Mouse (Mus musculus): ENCODE results near the gene Chadl.

The Chadl gene

DNA sequence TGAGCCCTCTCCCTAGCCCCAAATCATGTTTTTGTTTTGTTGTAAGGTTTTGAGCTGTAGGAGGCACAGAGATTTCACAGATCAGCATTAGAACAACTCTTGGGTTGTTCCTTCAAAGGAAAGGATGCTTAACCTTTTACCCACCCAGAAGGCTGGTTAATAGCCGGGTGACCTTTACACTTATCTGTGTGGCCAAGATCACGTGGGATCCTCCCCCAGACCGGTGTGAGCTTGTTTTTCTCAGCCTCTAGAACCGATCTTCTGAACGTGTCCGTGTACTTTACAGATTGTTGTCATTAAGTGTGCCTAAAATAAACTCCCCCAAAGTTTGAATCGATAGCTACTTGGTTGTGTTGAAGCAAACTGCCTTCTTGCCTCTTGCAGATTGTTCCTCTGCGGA is 3.5 kb upstream of the Chadl start:
- DNase-seq (ENCODE audit: extremely low spot score): no peak

GRCm38 (mm10) chr15:81700161-81700560 is 3.1 kb upstream of the Chadl start:
- DNase-seq (ENCODE audit: extremely low spot score): no peak

DNA sequence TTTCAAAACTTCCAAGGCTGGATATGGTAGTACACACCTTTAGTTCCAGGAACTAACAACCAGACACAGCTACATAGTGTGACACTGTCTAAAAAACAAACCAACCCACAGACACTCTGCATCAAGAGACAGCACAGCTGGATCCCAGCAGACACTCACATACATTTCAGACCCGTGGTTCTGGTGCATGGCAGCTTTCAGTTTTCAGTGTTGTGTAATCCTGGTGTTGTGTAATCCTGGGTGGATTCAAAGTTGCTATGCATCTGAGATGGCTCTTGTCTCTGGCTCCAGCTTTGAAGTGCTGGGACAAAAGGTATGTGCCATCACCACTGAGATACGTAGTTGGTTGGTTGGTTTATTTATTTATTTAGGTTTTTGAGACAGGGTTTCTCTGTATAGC is 1.4 kb upstream of the Chadl start:
- no peak for DNase-seq (ENCODE audit: extremely low spot score)

DNA sequence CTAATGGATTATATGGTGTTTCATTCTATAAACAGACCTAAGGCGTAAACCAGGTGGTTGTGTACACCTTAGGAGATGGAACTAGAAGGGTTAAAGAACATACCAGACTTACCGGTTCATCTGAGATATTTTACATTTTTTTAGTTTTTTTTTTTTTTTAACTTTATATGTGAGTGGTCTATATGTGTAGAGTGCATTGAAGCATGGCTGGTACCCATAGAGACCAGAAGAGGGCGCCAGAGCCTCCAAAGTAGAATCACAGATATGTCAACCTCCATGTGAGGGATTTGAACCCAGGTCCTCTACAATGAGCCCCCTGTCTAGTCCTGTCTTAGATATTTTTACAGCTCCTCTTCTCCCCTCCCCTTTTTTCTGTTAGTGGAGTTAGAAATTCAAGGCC is 760 bp upstream of the Chadl start:
- DNase-seq (ENCODE audit: extremely low spot score): no peak

- no peak for DNase-seq (ENCODE audit: extremely low spot score)
These were observed 2.2 kb downstream of the Chadl start for GRCm38 (mm10) chr15:81694891-81695290.

- peak; percentile 84 for DNase-seq (ENCODE audit: extremely low spot score)
These were observed 2.9 kb downstream of the Chadl start for GRCm38 (mm10) chr15:81693967-81694881.

DNA sequence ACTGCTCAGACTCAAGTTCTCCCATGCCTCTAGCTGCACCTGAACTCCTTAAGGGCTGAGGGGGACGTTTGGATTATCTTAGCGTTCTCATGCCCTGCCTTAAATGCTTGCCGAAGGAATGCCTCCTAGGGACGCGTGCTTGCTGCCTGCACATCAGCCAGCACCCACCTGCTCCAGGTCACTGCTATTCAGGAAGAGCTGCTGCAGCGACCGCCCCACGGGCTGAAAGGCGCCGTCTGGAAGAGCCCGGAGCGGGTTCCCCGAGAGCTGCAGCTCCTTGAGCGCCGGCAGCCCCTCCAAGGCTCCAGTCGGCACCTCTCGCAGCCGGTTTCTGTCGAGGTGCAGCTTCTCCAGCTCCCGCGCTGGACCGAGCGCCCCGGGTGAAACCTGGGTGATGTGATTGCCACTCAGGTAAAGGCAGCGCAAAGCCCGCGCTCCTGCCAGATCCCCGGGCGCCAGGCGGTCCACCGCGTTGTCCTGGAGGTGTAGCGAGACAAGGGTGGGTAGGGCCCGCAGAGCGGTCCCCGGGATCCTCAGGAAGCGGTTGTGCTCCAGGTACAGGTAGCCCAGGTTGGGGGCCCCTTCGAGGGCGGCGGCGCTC is 3.6 kb downstream of the Chadl start:
- DNase-seq (ENCODE audit: extremely low spot score): no peak

DNA sequence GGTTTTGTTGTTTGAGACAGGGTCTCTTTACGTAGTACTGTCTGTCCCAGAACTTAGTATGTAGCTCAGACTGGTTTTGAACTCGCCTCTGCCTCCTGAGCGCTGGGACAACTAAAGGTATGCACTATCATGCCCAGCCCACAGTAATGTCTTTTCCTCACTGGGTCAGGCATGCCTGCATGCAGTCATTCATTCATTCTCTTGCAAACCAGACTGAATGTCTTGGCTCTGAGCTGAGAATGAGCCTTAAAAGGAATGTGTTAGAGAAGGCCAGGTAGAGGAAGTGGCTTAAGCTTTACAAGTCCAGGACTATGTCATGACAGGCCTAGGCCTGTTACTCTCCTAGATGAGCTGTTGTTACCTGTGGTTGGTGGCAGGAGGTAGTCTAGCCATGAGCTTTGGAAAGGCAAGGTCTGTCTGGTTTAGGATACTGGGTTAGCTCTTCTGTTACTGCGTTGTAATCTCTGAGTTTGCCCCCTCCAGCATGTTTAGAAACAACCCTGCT is 16.7 kb downstream of the Chadl start:
- DNase-seq (ENCODE audit: extremely low spot score): no peak

DNA sequence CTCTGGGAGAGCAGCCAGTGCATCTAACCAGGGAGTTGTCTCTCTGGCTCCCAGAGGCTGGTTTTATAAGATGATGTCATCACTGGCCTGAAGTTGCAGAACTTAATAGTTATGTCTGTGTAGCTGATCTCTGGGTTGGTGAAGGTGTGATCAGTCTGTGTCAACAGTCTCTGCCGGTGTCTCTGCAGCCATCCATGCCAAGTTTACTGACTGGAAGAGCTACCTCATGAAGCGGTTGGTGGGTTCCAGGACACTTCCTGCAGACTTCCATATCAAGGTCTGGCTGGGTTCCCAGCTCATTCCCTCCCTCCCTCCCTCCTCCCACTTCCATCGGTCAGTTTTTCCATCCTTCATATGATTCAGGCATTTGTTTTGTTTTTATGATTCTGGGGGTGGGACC is 20.4 kb downstream of the Chadl start:
- no peak for DNase-seq (ENCODE audit: extremely low spot score)

GRCm38 (mm10) chr15:81670231-81670640 is 26.9 kb downstream of the Chadl start:
- peak; percentile 43 for DNase-seq (ENCODE audit: extremely low spot score)

DNA sequence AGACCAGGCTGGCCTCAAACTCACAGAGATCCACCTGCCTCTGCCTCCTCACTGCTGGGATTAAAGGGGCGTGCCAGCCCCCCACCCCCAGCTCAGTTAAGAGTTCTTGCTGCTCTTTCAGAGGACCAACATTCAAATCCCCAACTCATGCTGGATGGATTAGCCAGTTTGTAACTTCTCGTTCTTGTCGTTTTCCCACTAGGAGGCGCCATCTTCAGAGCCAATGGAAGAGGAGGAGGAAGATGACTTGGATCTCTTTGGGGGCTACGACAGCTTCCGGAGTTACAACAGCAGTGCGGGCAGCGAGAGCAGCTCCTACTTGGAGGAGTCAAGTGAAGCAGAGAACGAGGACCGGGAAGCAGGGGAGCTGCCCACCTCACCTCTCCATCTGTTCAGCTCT is 30.1 kb downstream of the Chadl start:
- no peak for DNase-seq (ENCODE audit: extremely low spot score)

DNA sequence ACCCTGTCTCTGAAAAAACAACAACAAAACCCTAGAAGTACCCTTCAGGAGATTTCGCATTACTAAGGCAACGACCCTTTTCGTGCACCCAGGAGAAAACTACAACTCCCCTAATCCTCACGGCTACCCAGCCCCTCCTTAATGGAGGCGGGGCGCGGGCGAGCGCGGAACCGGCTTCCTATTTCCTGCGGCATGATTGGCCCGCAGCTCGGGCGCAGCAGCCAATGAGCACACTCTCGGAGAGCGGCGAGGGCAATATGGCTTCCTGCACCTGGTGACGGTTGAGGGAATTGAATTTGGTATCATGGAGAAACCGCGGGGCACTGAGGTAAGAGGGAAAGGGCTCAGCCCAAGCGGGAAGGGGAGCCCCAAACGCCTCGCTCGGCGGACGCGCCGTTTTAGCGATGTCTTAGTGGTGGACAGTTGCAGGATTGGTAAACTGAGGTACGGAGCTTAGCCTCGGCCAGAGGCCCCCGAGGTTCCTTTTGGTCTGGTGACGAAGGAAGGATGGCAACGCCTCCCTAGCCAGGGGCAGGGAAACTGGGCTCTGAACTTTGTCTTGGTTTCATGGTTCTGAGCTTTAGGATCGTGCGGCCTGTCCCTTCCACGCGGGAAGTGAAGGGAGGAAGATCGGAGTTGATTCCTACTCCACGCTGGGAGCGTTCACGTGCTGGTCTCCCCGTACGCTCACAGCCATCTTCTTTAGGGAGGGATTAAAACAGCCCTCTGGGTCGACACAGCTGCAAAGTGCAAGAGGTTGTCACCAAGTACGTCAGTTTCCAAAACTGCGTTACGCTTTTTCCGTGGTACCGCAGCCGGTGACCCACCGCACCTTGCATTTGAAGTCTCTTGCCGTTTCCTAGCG is 33.2 kb downstream of the Chadl start, which contains the start of gene L3mbtl2:
Gene L3mbtl2 (plus strand): TSS at position 193 of the 865 bp plus-strand sequence.
- DNase-seq (ENCODE audit: extremely low spot score): peak; percentile 89

GRCm38 (mm10) chr15:81663281-81663680 is 33.8 kb downstream of the Chadl start:
- no peak for DNase-seq (ENCODE audit: extremely low spot score)

DNA sequence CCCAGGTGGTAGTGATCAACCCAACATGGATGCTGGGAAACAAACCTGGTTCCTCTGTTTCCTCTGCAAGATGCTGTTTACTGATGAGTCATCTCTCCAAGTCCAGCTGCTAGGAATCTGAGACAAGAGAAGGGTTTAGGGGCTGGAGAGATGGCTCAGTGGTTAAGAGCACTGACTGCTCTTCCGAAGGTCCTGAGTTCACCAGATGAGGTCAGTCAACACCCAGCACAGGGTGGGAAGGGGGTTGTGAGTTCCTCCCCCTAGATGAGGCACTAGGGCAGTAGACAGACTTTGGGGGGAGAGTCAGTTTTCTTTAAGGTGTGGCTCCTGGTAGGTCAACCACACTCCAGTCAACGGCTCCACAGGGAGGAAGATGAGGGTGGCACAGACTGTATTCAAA is 35.4 kb downstream of the Chadl start:
- DNase-seq (ENCODE audit: extremely low spot score): no peak

DNA sequence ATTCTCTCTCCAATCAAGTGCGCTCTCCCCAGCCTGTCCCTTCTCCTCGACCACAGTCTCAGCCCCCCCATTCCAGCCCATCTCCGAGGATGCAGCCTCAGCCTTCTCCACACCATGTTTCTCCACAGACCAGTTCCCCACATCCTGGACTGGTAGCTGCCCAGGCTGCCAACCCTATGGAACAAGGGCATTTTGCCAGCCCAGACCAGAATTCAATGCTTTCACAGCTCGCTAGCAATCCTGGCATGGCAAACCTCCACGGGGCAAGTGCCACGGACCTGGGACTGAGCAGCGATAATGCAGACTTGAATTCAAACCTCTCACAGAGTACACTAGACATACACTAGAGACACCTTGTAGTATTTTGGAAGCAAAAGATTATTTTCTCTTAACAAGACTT is 46.5 kb downstream of the Chadl start:
- no peak for DNase-seq (ENCODE audit: extremely low spot score)

- DNase-seq (ENCODE audit: extremely low spot score): no peak
These were observed 47.3 kb downstream of the Chadl start for GRCm38 (mm10) chr15:81649516-81650455.

Measured in embryo, embryonic 9.5 days (tissue).